Mouse (Mus musculus): Measurements from ENCODE around the gene Atg2a.

DNA sequence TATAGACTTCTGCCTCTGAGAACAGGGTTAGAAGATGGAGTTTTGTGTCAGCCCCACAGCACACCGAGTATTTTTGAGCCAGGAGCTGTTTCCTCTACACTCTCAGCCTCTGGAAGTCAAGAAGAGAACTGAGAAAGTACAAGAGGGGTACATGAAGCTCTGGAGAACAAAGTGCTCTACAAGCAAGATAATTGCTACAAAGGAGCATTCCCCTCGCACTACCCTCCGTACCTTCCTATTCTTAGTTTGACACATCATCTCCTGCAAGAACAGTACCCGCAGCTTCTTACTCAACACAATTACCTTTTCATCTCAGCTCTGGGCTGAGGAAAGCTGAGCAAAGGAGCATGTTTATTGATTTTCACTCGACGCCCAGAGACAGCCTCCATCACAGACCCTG lies 22.9 kb upstream of the Atg2a start:
- TF ChIP-seq POLR2AphosphoS5 (IDR thresholded peaks at IDR 0.05; ENCODE audit: insufficient replicate concordance, low read depth, low read length) (no peak), GATA1 (IDR thresholded peaks at IDR 0.05; ENCODE audit: borderline replicate concordance, low read length) (no peak), CTCF (IDR thresholded peaks at IDR 0.05; ENCODE audit: low read depth, low read length) (no peak), GATA2 (IDR thresholded peaks at IDR 0.05; ENCODE audit: borderline replicate concordance, low read depth, low read length) (no peak)
